26 mouse cellular contexts compared by ENCODE assay signal in genomic region chr6:32202664-32203192, GRCm38 (mm10).
DNase-seq lines count a peak whose midpoint lies in the region; ATAC-seq and TF ChIP-seq lines count a peak whose summit lies in the region.
"Had no signal": no experiment of that assay in that cellular context is flagged by ENCODE, and none has a peak within 500 bp of the region (broad histone marks: within the 10 kb centered on the region; RNA-seq: fewer than 3 reads in every experiment).

No protein-coding gene starts in this region.

- DNase-seq in hindbrain, embryonic 14.5 days (ENCODE audit: low spot score), result no peak
- DNase-seq in hindbrain, postnatal 0 days (ENCODE audit: low spot score), result no peak
- no peak for DNase-seq in kidney, postnatal 0 days (ENCODE audit: low spot score)
- DNase-seq in heart, postnatal 25 days (ENCODE audit: low spot score), result no peak
- DNase-seq in frontal cortex, postnatal 14 days (ENCODE audit: low spot score in 2 of 2), result no peak
- DNase-seq: adrenal gland, adult 8-10 months; cerebellum, adult 2 months; cerebellum, postnatal 36 days; embryo, embryonic 11 days; layer of hippocampus, postnatal 36 days; liver, postnatal 0 days; lung, postnatal 10 days; right cerebral cortex, postnatal 25 days; spleen, adult 18-20 months had no signal

- no peak overlapping the region for H3K4me2 ChIP-seq in hindbrain, embryonic 14.5 days (replicated peaks)
- H3K4me2 ChIP-seq in hindbrain, postnatal 0 days (ENCODE audit: low read depth, low read length), result no peak overlapping the region
- no peak overlapping the region for H3K4me2 ChIP-seq in neural tube, embryonic 13.5 days
- H3K4me2 ChIP-seq in neural tube, embryonic 15.5 days, result no peak overlapping the region
- H3K4me2 ChIP-seq in kidney, postnatal 0 days (ENCODE audit: low read length), result no peak overlapping the region
- H3K4me2 ChIP-seq: embryonic facial prominence, embryonic 13.5 days; forebrain, embryonic 12.5 days; limb, embryonic 12.5 days; liver, embryonic 11.5 days had no signal

- TF ChIP-seq CTCF in hindbrain, postnatal 0 days (IDR thresholded peaks at IDR 0.05; ENCODE audit: low read depth), result no peak
- TF ChIP-seq CTCF in kidney, postnatal 0 days (IDR thresholded peaks at IDR 0.05; ENCODE audit: low read depth), result no peak

- 64% methylated on average over 1 of the region's 1 CpGs for WGBS in hindbrain, embryonic 14.5 days
- 61% methylated on average over 1 of the region's 1 CpGs for WGBS in hindbrain, postnatal 0 days
- WGBS in neural tube, embryonic 13.5 days, result 31% methylated on average over 1 of the region's 1 CpGs
- 47% methylated on average over 1 of the region's 1 CpGs for WGBS in neural tube, embryonic 15.5 days
- 44% methylated on average over 1 of the region's 1 CpGs for WGBS in kidney, postnatal 0 days

- no peak for ATAC-seq in hindbrain, embryonic 14.5 days (ENCODE audit: low FRiP score)
- ATAC-seq in hindbrain, postnatal 0 days, result no peak
- no peak for ATAC-seq in neural tube, embryonic 13.5 days (ENCODE audit: low read depth)
- ATAC-seq in neural tube, embryonic 15.5 days (ENCODE audit: low FRiP score), result no peak
- ATAC-seq in kidney, postnatal 0 days (replicated peaks; ENCODE audit: low FRiP score, low read depth), result no peak; the same call in 1 of the 2 replicates
- ATAC-seq in megakaryocyte-erythroid progenitor cell, adult 5-6 weeks (replicated peaks; ENCODE audit: low FRiP score, low TSS enrichment, poor library complexity, severe bottlenecking), result no peak
- ATAC-seq: activated CD4-positive, CD25-positive, alpha-beta regulatory T cell, adult 4 months; liver, postnatal 0 days; Patski had no signal

- no peaks in the 10 kb centered on the region for H3K9me3 ChIP-seq in hindbrain, embryonic 14.5 days (ENCODE audit: control insufficient read depth, low read length)
- H3K9me3 ChIP-seq in hindbrain, postnatal 0 days (ENCODE audit: low read length), result no peaks in the 10 kb centered on the region
- H3K9me3 ChIP-seq in neural tube, embryonic 13.5 days, result no peaks in the 10 kb centered on the region
- no peaks in the 10 kb centered on the region for H3K9me3 ChIP-seq in neural tube, embryonic 15.5 days (replicated peaks)
- H3K9me3 ChIP-seq in kidney, postnatal 0 days (replicated peaks; ENCODE audit: low read length), result no peaks in the 10 kb centered on the region
- H3K9me3 ChIP-seq: embryonic facial prominence, embryonic 13.5 days; forebrain, embryonic 12.5 days; G1E; heart, embryonic 10.5 days; limb, embryonic 12.5 days had no signal

- no peaks in the 10 kb centered on the region for H3K27me3 ChIP-seq in hindbrain, embryonic 14.5 days (ENCODE audit: control insufficient read depth, insufficient read depth, low read length)
- H3K27me3 ChIP-seq in hindbrain, postnatal 0 days (ENCODE audit: insufficient read depth, low read length), result no peaks in the 10 kb centered on the region
- no peaks in the 10 kb centered on the region for H3K27me3 ChIP-seq in neural tube, embryonic 13.5 days
- H3K27me3 ChIP-seq in neural tube, embryonic 15.5 days (replicated peaks), result no peaks in the 10 kb centered on the region
- H3K27me3 ChIP-seq in kidney, postnatal 0 days (ENCODE audit: insufficient read depth, low read length), result no peaks in the 10 kb centered on the region
- H3K27me3 ChIP-seq: embryonic facial prominence, embryonic 13.5 days; forebrain, embryonic 12.5 days; limb, embryonic 12.5 days; Patski had no signal

- no peak overlapping the region for H3K9ac ChIP-seq in hindbrain, embryonic 14.5 days
- H3K9ac ChIP-seq in hindbrain, postnatal 0 days (replicated peaks; ENCODE audit: low read length), result no peak overlapping the region
- no peak overlapping the region for H3K9ac ChIP-seq in neural tube, embryonic 13.5 days
- H3K9ac ChIP-seq in neural tube, embryonic 15.5 days (replicated peaks), result no peak overlapping the region
- H3K9ac ChIP-seq in kidney, postnatal 0 days (ENCODE audit: low read depth, low read length), result no peak overlapping the region
- H3K9ac ChIP-seq: embryonic facial prominence, embryonic 13.5 days; forebrain, embryonic 12.5 days; limb, embryonic 12.5 days; liver, postnatal 0 days had no signal

- peak overlapping the region; percentile 48 for H3K27ac ChIP-seq in hindbrain, embryonic 14.5 days
- no peak overlapping the region for H3K27ac ChIP-seq in hindbrain, postnatal 0 days
- H3K27ac ChIP-seq in neural tube, embryonic 13.5 days (replicated peaks), result peak overlapping the region; percentile 64
- no peak overlapping the region for H3K27ac ChIP-seq in neural tube, embryonic 15.5 days (replicated peaks)
- H3K27ac ChIP-seq in kidney, postnatal 0 days, result peak overlapping the region; percentile 68; the same call in 1 of the 2 replicates
- H3K27ac ChIP-seq: embryonic facial prominence, embryonic 13.5 days; forebrain, embryonic 12.5 days; heart, embryonic 10.5 days; limb, embryonic 12.5 days had no signal

- peaks cover 11% of the 10 kb centered on the region for H3K4me1 ChIP-seq in hindbrain, embryonic 14.5 days (replicated peaks; ENCODE audit: control insufficient read depth, insufficient read depth, low read length)
- H3K4me1 ChIP-seq in hindbrain, postnatal 0 days (ENCODE audit: insufficient read depth, low read length), result no peaks in the 10 kb centered on the region
- peaks cover 20% of the 10 kb centered on the region for H3K4me1 ChIP-seq in neural tube, embryonic 13.5 days (replicated peaks)
- H3K4me1 ChIP-seq in neural tube, embryonic 15.5 days, result peaks cover 11% of the 10 kb centered on the region
- H3K4me1 ChIP-seq in kidney, postnatal 0 days (replicated peaks; ENCODE audit: insufficient read depth, low read length), result 0 out of 2 replicates have a peak, but pooled peaks cover 3% of the 10 kb centered on the region
- H3K4me1 ChIP-seq: embryonic facial prominence, embryonic 13.5 days; forebrain, embryonic 12.5 days; heart, embryonic 10.5 days had no signal

- intact Hi-C loops in heart, postnatal 25 days (cut with DNase I), result no loop called here

- H3K4me3 ChIP-seq in hindbrain, embryonic 14.5 days (replicated peaks; ENCODE audit: low read length), result no peak overlapping the region
- no peak overlapping the region for H3K4me3 ChIP-seq in hindbrain, postnatal 0 days (ENCODE audit: low read length)
- H3K4me3 ChIP-seq in neural tube, embryonic 13.5 days, result no peak overlapping the region
- no peak overlapping the region for H3K4me3 ChIP-seq in neural tube, embryonic 15.5 days (replicated peaks)
- no peak overlapping the region for H3K4me3 ChIP-seq in kidney, postnatal 0 days (replicated peaks; ENCODE audit: low read depth, low read length)
- H3K4me3 ChIP-seq: embryonic facial prominence, embryonic 13.5 days; erythroblast, embryonic 14.5 days; forebrain, embryonic 12.5 days; heart, embryonic 10.5 days; limb, embryonic 12.5 days had no signal

- H3K36me3 ChIP-seq in hindbrain, embryonic 14.5 days (replicated peaks; ENCODE audit: control insufficient read depth, insufficient read depth), result peaks cover 28% of the 10 kb centered on the region; the same call in 1 of the 2 replicates
- H3K36me3 ChIP-seq in hindbrain, postnatal 0 days (ENCODE audit: insufficient read depth, low read length), result peaks cover 4% of the 10 kb centered on the region
- peaks cover 53% of the 10 kb centered on the region for H3K36me3 ChIP-seq in neural tube, embryonic 13.5 days
- H3K36me3 ChIP-seq in neural tube, embryonic 15.5 days, result peaks cover 26% of the 10 kb centered on the region
- H3K36me3 ChIP-seq in kidney, postnatal 0 days (ENCODE audit: insufficient read depth, low read length), result no peaks in the 10 kb centered on the region
- H3K36me3 ChIP-seq: embryonic facial prominence, embryonic 13.5 days; forebrain, embryonic 12.5 days; G1E had no signal

Comparison
In these comparisons a context has a peak if more than half of its experiments do, and no peak if none do; other contexts are left out.
1. H3K27ac ChIP-seq: peak in hindbrain, embryonic 14.5 days (single experiment), neural tube, embryonic 13.5 days (single experiment) and kidney, postnatal 0 days (single experiment); none in hindbrain, postnatal 0 days (single experiment) and neural tube, embryonic 15.5 days (single experiment).